22 mouse cellular contexts compared by ENCODE assay signal in the genomic region with DNA sequence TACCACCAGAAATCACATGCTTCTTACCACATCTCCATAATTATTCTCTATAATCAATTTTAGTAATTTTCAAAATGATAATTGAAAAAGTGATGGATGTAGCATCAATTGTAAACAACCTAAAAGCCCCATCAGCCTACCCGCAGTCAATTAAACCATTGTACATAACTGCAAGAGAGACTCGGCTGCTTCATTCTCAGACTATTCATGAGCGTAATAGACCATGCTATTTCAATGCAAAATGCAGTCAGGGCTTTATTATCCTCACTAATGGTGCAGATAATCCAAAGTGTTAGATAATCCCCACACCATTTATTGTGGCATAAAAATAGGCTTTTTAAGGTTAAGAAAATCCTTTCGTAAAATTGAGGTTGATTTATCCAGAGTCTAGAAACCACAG.
"Had no signal": no experiment of that assay in that cellular context is flagged by ENCODE, and none has a peak within 500 bp of the region (broad histone marks: within the 10 kb centered on the region; RNA-seq: fewer than 3 reads in every experiment).

No protein-coding gene starts in this region.

- H3K27ac ChIP-seq: kidney, postnatal 0 days; layer of hippocampus, adult 2 months; limb, embryonic 10.5 days; limb, embryonic 13.5 days; liver, embryonic 12.5 days; liver, embryonic 15.5 days; neural tube, embryonic 12.5 days; neural tube, embryonic 15.5 days; stomach, postnatal 0 days had no signal

- H3K27me3 ChIP-seq: limb, embryonic 13.5 days; liver, embryonic 12.5 days; liver, embryonic 15.5 days; neural tube, embryonic 12.5 days; neural tube, embryonic 15.5 days had no signal

- H3K36me3 ChIP-seq: limb, embryonic 10.5 days; limb, embryonic 13.5 days; liver, embryonic 12.5 days; liver, embryonic 15.5 days; neural tube, embryonic 12.5 days; neural tube, embryonic 15.5 days had no signal

- H3K9me3 ChIP-seq: limb, embryonic 10.5 days; limb, embryonic 13.5 days; liver, embryonic 12.5 days; liver, embryonic 15.5 days; neural tube, embryonic 12.5 days; neural tube, embryonic 15.5 days had no signal

- H3K4me3 ChIP-seq: layer of hippocampus, adult 2 months; limb, embryonic 10.5 days; limb, embryonic 13.5 days; liver, embryonic 12.5 days; liver, embryonic 15.5 days; neural tube, embryonic 12.5 days; neural tube, embryonic 15.5 days had no signal

- H3K4me2 ChIP-seq: limb, embryonic 13.5 days; liver, embryonic 12.5 days; liver, embryonic 15.5 days; midbrain, embryonic 11.5 days; neural tube, embryonic 12.5 days; neural tube, embryonic 15.5 days had no signal

- DNase-seq: kidney, adult 2 months; kidney, postnatal 25 days; layer of hippocampus, adult 9-11 months; liver; lung, adult 2 months; lung, postnatal 14 days; lung, postnatal 4 days; right cerebral cortex, adult 18-20 months; right cerebral cortex, postnatal 14 days; right cerebral cortex, postnatal 4 days; thymus, adult 2 months; thymus, postnatal 25 days had no signal

- ATAC-seq: liver, embryonic 12.5 days had no signal

- H3K4me1 ChIP-seq: limb, embryonic 10.5 days; limb, embryonic 13.5 days; liver, embryonic 12.5 days; liver, embryonic 15.5 days; neural tube, embryonic 12.5 days; neural tube, embryonic 15.5 days had no signal

- H3K9ac ChIP-seq: limb, embryonic 13.5 days; liver, embryonic 12.5 days; liver, embryonic 15.5 days; neural tube, embryonic 12.5 days; neural tube, embryonic 15.5 days had no signal
